Mouse (Mus musculus): Measurements from ENCODE around the gene Tubb3. TPM values are rescaled to one million over a fixed set of nuclear protein-coding genes. Genes with fewer than 3 reads are reported as not detected.

The Tubb3 gene
- total and polyA plus RNA-seq, 3 experiments = 1.8 to 3.1 (median 2.2) TPM

DNA sequence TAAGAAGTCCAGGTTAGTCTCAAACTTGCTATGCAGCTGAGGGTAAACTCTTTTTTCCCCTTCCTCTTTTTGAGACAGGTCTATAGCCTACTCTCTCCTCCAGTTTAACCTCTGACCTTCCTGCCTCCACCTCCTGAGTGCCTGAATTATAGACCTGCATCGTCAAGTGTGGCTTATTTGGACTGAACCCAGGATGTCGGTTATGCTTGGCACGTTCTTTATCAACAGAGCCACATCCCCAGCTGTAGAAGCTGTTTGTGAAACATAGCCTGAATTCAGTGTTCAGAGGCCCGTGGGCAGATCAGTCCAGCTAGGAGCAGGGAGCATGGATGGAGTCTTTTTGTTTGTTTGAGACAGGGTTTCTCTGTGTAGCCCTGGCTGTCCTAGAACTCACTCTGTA lies 40.9 kb downstream of the Tubb3 start:
- no peak overlapping the region for H3K27ac ChIP-seq (ENCODE audit: insufficient read depth, low read depth)
- in situ Hi-C loops (cut with MboI; ENCODE audit: low pct_ligation_motif_present, low pct_unique_long_range_greater_than_20kb, low sequenced_read_pairs) = no loop called here

DNA sequence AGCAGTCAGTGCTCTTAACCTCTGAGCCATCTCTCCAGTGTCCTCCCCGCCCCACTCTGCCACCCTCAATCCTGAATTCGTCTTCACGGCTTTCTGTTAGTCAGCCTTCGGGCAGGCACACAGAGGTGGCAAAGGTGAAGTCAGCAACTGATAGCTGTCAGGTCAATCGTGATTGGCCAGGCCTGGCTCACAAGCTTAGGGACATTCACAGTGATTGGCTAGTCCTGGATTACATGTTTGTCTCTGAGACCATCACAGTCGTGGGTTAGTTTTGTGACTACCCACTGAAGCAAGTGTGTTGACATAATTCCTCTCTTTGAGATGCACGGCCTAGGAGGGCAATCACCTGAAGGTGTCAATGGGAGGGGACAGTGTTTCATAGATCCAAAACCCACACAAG lies 42.1 kb downstream of the Tubb3 start:
- in situ Hi-C loops (cut with MboI; ENCODE audit: low pct_ligation_motif_present, low pct_unique_long_range_greater_than_20kb, low sequenced_read_pairs) = no loop called here
- Histone ChIP-seq H3K27ac (ENCODE audit: insufficient read depth, low read depth) (no peak overlapping the region), H3K36me3 (replicated peaks in 1 of 2; ENCODE audit: control insufficient read depth in 1 of 2, insufficient read depth in 1 of 2, low read length in 1 of 2) (peaks cover 35 to 78% of the 10 kb centered on the region in 2 experiments), H3K4me3 (replicated peaks in 1 of 3; ENCODE audit: low read depth in 2 of 3, low read length in 2 of 3, poor library complexity in 1 of 3) (no peak overlapping the region), H3K27me3 (replicated peaks) (no peaks in the 10 kb centered on the region), H3K79me2 (replicated peaks; ENCODE audit: control insufficient read depth, extremely low read depth, insufficient read depth, poor library complexity, severe bottlenecking) (no peaks in the 10 kb centered on the region), H3K9ac (ENCODE audit: insufficient read depth, low read depth) (no peak overlapping the region), H3K9me3 (replicated peaks; ENCODE audit: low read length) (no peaks in the 10 kb centered on the region), H3K4me1 (ENCODE audit: control insufficient read depth in 1 of 2, insufficient read depth in 2 of 2) (peaks cover 0 to 3% of the 10 kb centered on the region in 2 experiments; a peak in 1 of 4 replicates), H3K4me2 (ENCODE audit: insufficient read depth, low read depth, poor library complexity, severe bottlenecking) (no peak overlapping the region)
- dilution Hi-C loops (cut with MboI; ENCODE audit: extremely low pct_ligation_motif_present, extremely low pct_unique_long_range_greater_than_20kb, low sequenced_read_pairs) = no loop called here
- DNase-seq (ENCODE audit: extremely low read depth) = no peak
- TF ChIP-seq ZC3H11A (IDR thresholded peaks at IDR 0.05; ENCODE audit: low read depth, low read length) = no peak
- no peak for TF ChIP-seq RCOR1 (conservative IDR thresholded peaks at IDR 0.05; ENCODE audit: low read depth, low read length)
- no peak for TF ChIP-seq ZNF384 (IDR thresholded peaks at IDR 0.05; ENCODE audit: low read depth, low read length)
- no peak for TF ChIP-seq NRF1 (IDR thresholded peaks at IDR 0.05; ENCODE audit: low read depth, low read length)

More for the DNA sequence above, 40.9 kb downstream of the Tubb3 start:
- peaks cover 31 to 75% of the 10 kb centered on the region in 2 experiments for H3K36me3 ChIP-seq (replicated peaks in 1 of 2; ENCODE audit: control insufficient read depth in 1 of 2, insufficient read depth in 1 of 2, low read length in 1 of 2)
- DNase-seq (ENCODE audit: extremely low read depth) = no peak
- no peak overlapping the region for H3K4me2 ChIP-seq (ENCODE audit: insufficient read depth, low read depth, poor library complexity, severe bottlenecking)
- no peaks in the 10 kb centered on the region for H3K27me3 ChIP-seq (replicated peaks)
- H3K9ac ChIP-seq (ENCODE audit: insufficient read depth, low read depth) = no peak overlapping the region
- no peak overlapping the region for H3K4me3 ChIP-seq (replicated peaks in 1 of 3; ENCODE audit: low read depth in 2 of 3, low read length in 2 of 3, poor library complexity in 1 of 3)
- TF ChIP-seq PAX5 (IDR thresholded peaks at IDR 0.05; ENCODE audit: low read length) (no peak), CTCF (conservative IDR thresholded peaks at IDR 0.05 in 1 of 2, IDR thresholded peaks at IDR 0.05 in 1 of 2; ENCODE audit: low read depth in 2 of 2, low read length in 2 of 2) (no peak), HCFC1 (IDR thresholded peaks at IDR 0.05; ENCODE audit: low read depth, low read length) (no peak), E2F4 (IDR thresholded peaks at IDR 0.05; ENCODE audit: insufficient replicate concordance, low read depth, low read length) (no peak)
- H3K4me1 ChIP-seq (ENCODE audit: control insufficient read depth in 1 of 2, insufficient read depth in 2 of 2) = peaks cover 0 to 3% of the 10 kb centered on the region in 2 experiments; a peak in 1 of 4 replicates
- dilution Hi-C loops (cut with MboI; ENCODE audit: extremely low pct_ligation_motif_present, extremely low pct_unique_long_range_greater_than_20kb, low sequenced_read_pairs) = no loop called here
- H3K9me3 ChIP-seq (replicated peaks; ENCODE audit: low read length) = no peaks in the 10 kb centered on the region
- no peaks in the 10 kb centered on the region for H3K79me2 ChIP-seq (replicated peaks; ENCODE audit: control insufficient read depth, extremely low read depth, insufficient read depth, poor library complexity, severe bottlenecking)

DNA sequence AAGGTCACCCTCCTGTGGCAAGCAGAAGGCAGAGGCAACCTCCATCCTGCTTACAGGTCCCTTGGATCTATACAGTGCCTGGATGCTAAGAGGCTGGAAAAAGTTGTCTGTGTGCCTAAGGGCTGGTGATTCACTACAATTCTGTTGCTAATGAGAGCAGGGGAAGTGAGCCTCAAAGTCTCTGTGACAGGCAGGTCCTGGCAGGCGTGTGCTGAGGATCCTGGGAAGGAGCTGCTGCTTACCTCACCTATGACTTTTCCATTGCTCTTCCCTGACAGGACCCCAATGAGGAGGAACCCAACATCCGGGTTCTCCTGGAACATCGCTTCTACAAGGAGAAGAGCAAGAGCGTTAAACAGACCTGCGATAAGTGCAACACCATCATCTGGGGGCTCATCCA lies 42.7 kb downstream of the Tubb3 start:
- in situ Hi-C loops (cut with MboI; ENCODE audit: low pct_ligation_motif_present, low pct_unique_long_range_greater_than_20kb, low sequenced_read_pairs) = no loop called here
- Histone ChIP-seq H3K27ac (ENCODE audit: insufficient read depth, low read depth) (no peak overlapping the region), H3K9me3 (replicated peaks; ENCODE audit: low read length) (no peaks in the 10 kb centered on the region), H3K27me3 (replicated peaks) (no peaks in the 10 kb centered on the region), H3K4me3 (replicated peaks in 1 of 3; ENCODE audit: low read depth in 2 of 3, low read length in 2 of 3, poor library complexity in 1 of 3) (no peak overlapping the region), H3K9ac (ENCODE audit: insufficient read depth, low read depth) (no peak overlapping the region), H3K4me2 (ENCODE audit: insufficient read depth, low read depth, poor library complexity, severe bottlenecking) (no peak overlapping the region), H3K36me3 (replicated peaks in 1 of 2; ENCODE audit: control insufficient read depth in 1 of 2, insufficient read depth in 1 of 2, low read length in 1 of 2) (peaks cover 38 to 80% of the 10 kb centered on the region in 2 experiments), H3K79me2 (replicated peaks; ENCODE audit: control insufficient read depth, extremely low read depth, insufficient read depth, poor library complexity, severe bottlenecking) (no peaks in the 10 kb centered on the region), H3K4me1 (ENCODE audit: control insufficient read depth in 1 of 2, insufficient read depth in 2 of 2) (peaks cover 0 to 3% of the 10 kb centered on the region in 2 experiments; a peak in 1 of 4 replicates)
- dilution Hi-C loops (cut with MboI; ENCODE audit: extremely low pct_ligation_motif_present, extremely low pct_unique_long_range_greater_than_20kb, low sequenced_read_pairs) = no loop called here
- no peak for TF ChIP-seq JUN (IDR thresholded peaks at IDR 0.05; ENCODE audit: insufficient read depth, low read depth, low read length)
- no peak for TF ChIP-seq POLR2A (IDR thresholded peaks at IDR 0.05; ENCODE audit: low read depth, low read length)
- no peak for TF ChIP-seq TCF12 (IDR thresholded peaks at IDR 0.05; ENCODE audit: low read depth, low read length)
- TF ChIP-seq PAX5 (IDR thresholded peaks at IDR 0.05; ENCODE audit: low read length) = no peak
- no peak for TF ChIP-seq ZMIZ1 (IDR thresholded peaks at IDR 0.05; ENCODE audit: low read depth, low read length)
- no peak for TF ChIP-seq NRF1 (IDR thresholded peaks at IDR 0.05; ENCODE audit: low read depth, low read length)
- TF ChIP-seq JUND (conservative IDR thresholded peaks at IDR 0.05; ENCODE audit: low read depth, low read length) = no peak
- DNase-seq (ENCODE audit: extremely low read depth) = no peak
